9 mouse cellular contexts compared by ENCODE assay signal in genomic region chr12:119946311-119946692, GRCm38 (mm10). TPM values are rescaled to one million over a fixed set of nuclear protein-coding genes. Genes with fewer than 3 reads are reported as not detected.
DNase-seq lines count a peak whose midpoint lies in the region; ATAC-seq lines count a peak whose summit lies in the region.
"Had no signal": no experiment of that assay in that cellular context is flagged by ENCODE, and none has a peak within 500 bp of the region (broad histone marks: within the 10 kb centered on the region; RNA-seq: fewer than 3 reads in every experiment).

No protein-coding gene starts in this region.

- intact Hi-C loops in left cerebral cortex, postnatal 4 days (cut with DNase I) = no loop called here

- DNase-seq in frontal cortex, postnatal 25 days (ENCODE audit: low spot score in 2 of 2) = no peak
- DNase-seq in right cerebral cortex, adult 18-20 months = peak; percentile 17
- DNase-seq in right cerebral cortex, postnatal 25 days = no peak
- peak; percentile 24 for DNase-seq in left cerebral cortex, postnatal 4 days
- DNase-seq in right cerebral cortex, postnatal 10 days (ENCODE audit: low spot score in 2 of 2) = peak; percentile 27 to 31
- no peak for DNase-seq in thymus, postnatal 10 days (ENCODE audit: low spot score in 2 of 2)

- peak; percentile 79 for ATAC-seq in frontal cortex, adult (ENCODE audit: low TSS enrichment)
- no peak for ATAC-seq in inflammation-experienced regulatory T-cells, adult 6 months

RNA-seq across cellular contexts. Expression of gene Tmem196, which starts 0.7 kb away (rescaled TPM):
- 10 to 100 TPM; 12.1 to 12.9 TPM for total RNA-seq in left cerebral cortex, postnatal 4 days (2021)
- not detected for polyA plus RNA-seq in inflammation-experienced regulatory T-cells, adult 6 months (2017; shearing (Covaris generic))
- polyA plus RNA-seq: erythroblast, embryonic 14.5 days had no signal

Comparison
In these comparisons a context has a peak if more than half of its experiments do, and no peak if none do; other contexts are left out.
1. DNase-seq: peak in right cerebral cortex, adult 18-20 months (single experiment), left cerebral cortex, postnatal 4 days (single experiment) and right cerebral cortex, postnatal 10 days (2 of 2); none in frontal cortex, postnatal 25 days (0 of 2), right cerebral cortex, postnatal 25 days (single experiment) and thymus, postnatal 10 days (0 of 2).